Mouse (Mus musculus) embryonic facial prominence, embryonic 13.5 days (tissue): ENCODE measurements at regions not wholly inside any gene's neighbourhood (a gene's known extent, or its start where the extent isn't known, plus 50 kb on each side); places are given as distances from the start of the nearest gene placed in this dataset.

Experiments
- ATAC-seq: fragments of 200-750 bp; cut with Nextera tagmentation; 2 replicates; pipeline ENCODE4 v1.8.0; 2017; ENCODE audit warnings: low read depth; ENCODE audit not compliant: insufficient number of reproducible peaks, insufficient read depth, low FRiP score, low TSS enrichment
- H3K27ac ChIP-seq: fragments of 300-500 bp; sonication (generic); 2 replicates; pipeline ENCODE4 v1.5.1; 2015; ENCODE audit warnings: moderate library complexity, mild to moderate bottlenecking, inconsistent platforms
- H3K27me3 ChIP-seq: fragments of 300-500 bp; sonication (generic); 2 replicates; pipeline ENCODE4 v1.6.1; 2015; ENCODE audit warnings: mild to moderate bottlenecking, inconsistent platforms
- H3K36me3 ChIP-seq: fragments of 300-500 bp; sonication (generic); 2 replicates; pipeline ENCODE4 v1.6.1; 2015; ENCODE audit warnings: mild to moderate bottlenecking, inconsistent platforms
- H3K4me1 ChIP-seq: fragments of 300-500 bp; sonication (generic); 2 replicates; pipeline ENCODE4 v1.6.1; 2015; ENCODE audit warnings: inconsistent platforms
- H3K4me2 ChIP-seq: fragments of 300-500 bp; sonication (generic); 2 replicates; pipeline ENCODE4 v1.6.1; 2015; ENCODE audit warnings: moderate library complexity, mild to moderate bottlenecking, inconsistent platforms
- H3K4me3 ChIP-seq: fragments of 300-500 bp; sonication (generic); 2 replicates; pipeline ENCODE4 v1.5.1; 2015; ENCODE audit warnings: mild to moderate bottlenecking, inconsistent platforms
- H3K9ac ChIP-seq: fragments of 300-500 bp; sonication (generic); 2 replicates; pipeline ENCODE4 v1.6.1; 2015; ENCODE audit warnings: mild to moderate bottlenecking, inconsistent platforms
- H3K9me3 ChIP-seq: fragments of 300-500 bp; sonication (generic); 2 replicates; pipeline ENCODE4 v1.6.1; 2016; ENCODE audit warnings: inconsistent platforms
- WGBS: fragments of 180-500 bp; shearing (Covaris S2); methylation state at CpG from one replicate; pipeline ENCODE4 v1.1.7; 2015; ENCODE audit warnings: mixed read lengths; 5-methylcytosine and 5-hydroxymethylcytosine counted together

DNA sequence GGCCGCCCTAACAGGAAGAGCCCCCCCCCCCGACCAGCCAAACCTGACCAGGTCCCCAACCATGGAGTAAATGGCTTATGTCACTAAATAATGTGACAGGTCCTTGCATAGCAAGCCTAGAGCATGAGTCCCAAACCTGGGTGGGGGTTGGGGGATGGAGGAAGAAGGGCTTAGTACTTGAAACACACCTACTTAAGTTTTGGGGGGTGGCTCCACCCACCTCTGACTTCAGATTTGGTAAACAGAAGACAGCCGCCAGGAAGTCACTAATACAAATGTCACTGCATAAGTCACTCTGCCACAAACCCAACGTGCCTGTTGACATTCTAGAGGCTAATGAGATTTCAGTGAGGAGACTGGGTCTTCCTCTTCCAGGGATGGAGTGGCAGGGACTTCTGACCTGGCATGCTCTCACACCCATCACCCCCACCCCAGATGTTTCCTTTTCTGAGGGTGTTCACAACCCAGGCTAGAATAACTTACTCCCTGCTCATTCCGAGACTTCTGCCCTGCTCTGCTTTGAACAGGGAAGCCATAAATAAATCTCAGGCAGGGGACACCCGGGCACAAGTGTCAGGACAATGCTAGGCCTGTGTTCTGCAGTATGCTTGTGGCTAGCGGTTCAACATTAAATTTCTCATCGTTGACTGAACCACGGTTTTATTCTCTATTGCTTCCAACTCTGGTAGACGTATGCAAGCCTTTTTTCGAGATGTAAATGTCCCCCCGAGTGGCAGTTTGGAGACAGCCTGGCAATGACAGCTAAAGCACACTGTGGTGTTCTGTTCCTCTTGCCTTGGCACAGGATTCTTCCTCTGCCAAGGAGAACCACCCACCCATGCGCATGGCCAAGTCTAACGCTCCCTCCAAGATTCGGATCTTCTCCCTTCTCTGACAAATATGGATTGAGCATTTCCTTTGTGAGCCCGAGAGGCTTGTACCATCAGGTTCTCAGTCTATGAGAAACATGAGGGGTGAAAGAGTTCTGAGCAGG, 161.6 kb upstream of the Dyrk2 start:
- Histone ChIP-seq H3K9ac (no peak overlapping the region), H3K27me3 (no peaks in the 10 kb centered on the region), H3K27ac (no peak overlapping the region), H3K9me3 (no peaks in the 10 kb centered on the region), H3K4me2 (no peak overlapping the region), H3K4me3 (no peak overlapping the region), H3K4me1 (peaks cover 5% of the 10 kb centered on the region; the same call in 1 of the 2 replicates), H3K36me3 (no peaks in the 10 kb centered on the region)
- no peak for ATAC-seq
- 80% methylated on average over 16 of the region's 16 CpGs for WGBS

DNA sequence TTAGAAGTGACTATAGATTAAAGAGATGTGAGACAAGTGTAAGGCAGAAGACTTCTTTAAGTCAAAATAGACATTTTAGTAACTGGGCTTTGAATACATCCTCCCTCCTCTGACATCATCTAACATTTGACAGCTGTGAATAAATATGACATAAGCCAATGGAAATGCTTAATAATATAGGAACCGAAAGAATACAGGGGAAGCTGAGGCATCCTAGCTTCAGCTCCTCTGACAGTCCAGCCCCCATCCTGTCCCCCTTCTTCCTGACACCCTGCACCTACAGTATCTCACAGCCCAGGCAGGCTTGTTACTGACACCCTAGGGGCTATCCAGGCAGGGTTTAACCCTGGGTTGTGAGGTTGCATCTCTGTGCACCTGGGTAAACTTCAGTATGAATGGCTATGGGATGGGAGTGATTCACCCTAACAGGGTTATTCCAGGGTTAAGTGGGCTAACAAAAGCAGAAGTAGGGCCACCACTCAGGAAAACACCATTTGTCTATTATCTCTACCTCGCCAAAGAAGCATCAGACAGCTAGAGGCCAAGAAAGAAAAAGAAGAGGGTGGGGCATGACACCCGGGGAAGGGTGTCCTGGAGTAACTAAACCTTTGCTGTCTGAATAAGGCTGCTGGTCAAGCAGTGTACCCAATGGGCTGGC, 158.6 kb upstream of the Dyrk2 start:
- Histone ChIP-seq H3K4me2 (no peak overlapping the region), H3K4me1 (peaks cover 5% of the 10 kb centered on the region; the same call in 1 of the 2 replicates), H3K9me3 (no peaks in the 10 kb centered on the region), H3K36me3 (no peaks in the 10 kb centered on the region), H3K9ac (no peak overlapping the region), H3K4me3 (no peak overlapping the region), H3K27me3 (no peaks in the 10 kb centered on the region), H3K27ac (no peak overlapping the region)
- ATAC-seq, result no peak
- WGBS, result 80% methylated on average over 3 of the region's 3 CpGs

DNA sequence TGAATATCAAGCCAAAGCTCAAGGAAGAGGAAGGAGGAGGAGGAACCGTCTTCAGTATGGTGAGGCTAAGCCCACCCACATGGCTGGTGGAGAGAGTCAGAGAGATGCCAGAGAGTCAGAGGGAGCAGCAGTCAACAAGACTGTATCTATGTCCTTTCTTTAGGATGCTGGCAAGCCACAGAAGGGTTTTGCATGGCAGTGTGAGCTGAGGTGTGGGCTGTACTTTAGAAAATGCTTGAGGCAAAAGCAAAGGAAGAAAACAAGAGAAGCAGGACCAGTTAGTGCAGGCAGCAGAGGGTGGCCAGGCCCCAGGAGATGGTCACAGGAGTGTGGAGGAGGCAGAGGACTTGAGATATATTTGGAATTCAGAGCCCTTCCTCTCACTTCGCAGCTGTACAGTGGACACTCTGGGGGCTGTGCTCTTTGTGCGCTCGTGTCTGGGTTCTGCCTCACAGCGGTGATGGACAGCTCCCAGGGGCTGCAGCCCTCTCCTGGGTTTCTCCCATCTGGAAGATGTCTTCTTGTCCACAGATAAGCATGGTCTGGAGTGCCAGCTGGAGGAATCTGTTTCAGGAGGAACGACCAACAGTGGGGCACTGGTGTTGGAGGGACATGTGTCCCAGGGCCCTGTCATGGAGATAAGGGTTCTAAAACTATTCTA, 157.4 kb upstream of the Dyrk2 start:
- Histone ChIP-seq H3K9ac (no peak overlapping the region), H3K9me3 (no peaks in the 10 kb centered on the region), H3K4me1 (peaks cover 5% of the 10 kb centered on the region; the same call in 1 of the 2 replicates), H3K27me3 (no peaks in the 10 kb centered on the region), H3K4me2 (no peak overlapping the region), H3K4me3 (no peak overlapping the region), H3K36me3 (no peaks in the 10 kb centered on the region), H3K27ac (no peak overlapping the region)
- WGBS, result 41% methylated on average over 6 of the region's 6 CpGs
- no peak for ATAC-seq

DNA sequence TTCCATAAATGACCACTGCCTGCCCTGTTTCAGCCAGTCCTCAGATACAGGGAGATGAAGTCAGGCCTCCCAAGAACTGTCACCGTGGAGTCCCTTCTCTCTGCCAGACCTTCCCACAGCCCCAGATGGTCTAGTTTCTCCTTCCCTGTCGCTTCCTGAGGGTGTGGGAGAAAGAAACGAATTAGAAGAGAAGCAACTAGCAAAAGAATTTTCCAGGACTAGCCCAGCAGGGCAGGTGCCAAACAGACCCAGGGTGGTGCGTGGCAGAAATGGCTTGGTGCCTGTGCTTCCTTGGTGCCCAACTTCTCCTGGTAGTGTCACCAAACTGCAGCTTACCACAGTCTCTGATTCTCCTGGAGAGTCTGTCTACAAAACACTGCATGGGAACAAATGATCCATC, 156.3 kb upstream of the Dyrk2 start:
- Histone ChIP-seq H3K9me3 (no peaks in the 10 kb centered on the region), H3K36me3 (no peaks in the 10 kb centered on the region), H3K4me2 (no peak overlapping the region), H3K9ac (no peak overlapping the region), H3K27me3 (no peaks in the 10 kb centered on the region), H3K4me1 (peaks cover 5% of the 10 kb centered on the region; the same call in 1 of the 2 replicates), H3K27ac (no peak overlapping the region), H3K4me3 (no peak overlapping the region)
- WGBS, result 70% methylated on average over 4 of the region's 4 CpGs
- no peak for ATAC-seq

DNA sequence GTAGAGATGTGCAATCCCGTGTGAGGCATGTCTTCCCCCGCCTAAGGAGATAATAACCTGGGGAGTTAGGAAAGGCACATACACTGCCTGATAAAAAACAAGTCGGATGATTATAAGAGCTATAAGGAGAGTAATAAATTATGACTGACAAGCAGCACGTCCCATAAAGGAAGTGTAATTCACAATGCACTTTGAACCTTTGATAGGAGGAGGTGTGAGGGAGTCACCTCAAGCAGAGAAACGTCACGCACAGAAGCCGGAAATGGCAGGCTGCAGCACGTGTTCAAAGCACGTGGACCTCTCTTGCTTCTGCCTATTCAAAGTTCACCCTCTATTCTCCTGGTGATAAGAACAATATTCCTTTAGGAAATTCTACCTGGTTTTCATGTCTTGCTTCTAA, 154.4 kb upstream of the Dyrk2 start:
- H3K4me1 ChIP-seq, result peaks cover 5% of the 10 kb centered on the region; the same call in 1 of the 2 replicates
- no peak overlapping the region for H3K27ac ChIP-seq
- WGBS, result 72% methylated on average over 9 of the region's 9 CpGs
- H3K4me3 ChIP-seq, result no peak overlapping the region
- H3K4me2 ChIP-seq, result no peak overlapping the region
- H3K9ac ChIP-seq, result no peak overlapping the region
- no peaks in the 10 kb centered on the region for H3K36me3 ChIP-seq
- ATAC-seq, result no peak
- H3K9me3 ChIP-seq, result no peaks in the 10 kb centered on the region
- H3K27me3 ChIP-seq, result no peaks in the 10 kb centered on the region

DNA sequence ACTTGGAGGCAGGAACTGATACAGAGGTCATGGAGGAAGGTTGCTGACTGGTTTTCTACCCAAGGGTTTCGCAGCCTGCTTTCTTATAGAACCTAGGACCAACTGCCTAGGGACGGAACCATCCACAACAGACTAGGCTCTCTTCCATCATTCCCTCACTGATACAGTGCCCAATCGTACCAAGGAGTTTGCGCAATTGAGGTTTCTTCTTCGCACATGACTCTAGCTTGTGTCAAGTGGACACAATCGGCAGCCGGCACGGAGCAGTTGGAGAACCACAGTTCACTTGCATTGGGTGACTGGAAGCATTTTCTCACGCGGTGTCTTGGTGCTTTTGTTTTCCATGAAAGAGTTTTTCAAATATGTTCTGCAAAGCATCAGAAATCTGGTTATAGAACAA, 149.1 kb upstream of the Dyrk2 start:
- 92% methylated on average over 10 of the region's 10 CpGs for WGBS
- H3K27me3 ChIP-seq, result no peaks in the 10 kb centered on the region
- no peak overlapping the region for H3K27ac ChIP-seq
- H3K4me2 ChIP-seq, result no peak overlapping the region
- peaks cover 17% of the 10 kb centered on the region for H3K4me1 ChIP-seq
- H3K36me3 ChIP-seq, result no peaks in the 10 kb centered on the region
- ATAC-seq, result no peak
- H3K9me3 ChIP-seq, result no peaks in the 10 kb centered on the region
- H3K9ac ChIP-seq, result no peak overlapping the region
- H3K4me3 ChIP-seq, result no peak overlapping the region

DNA sequence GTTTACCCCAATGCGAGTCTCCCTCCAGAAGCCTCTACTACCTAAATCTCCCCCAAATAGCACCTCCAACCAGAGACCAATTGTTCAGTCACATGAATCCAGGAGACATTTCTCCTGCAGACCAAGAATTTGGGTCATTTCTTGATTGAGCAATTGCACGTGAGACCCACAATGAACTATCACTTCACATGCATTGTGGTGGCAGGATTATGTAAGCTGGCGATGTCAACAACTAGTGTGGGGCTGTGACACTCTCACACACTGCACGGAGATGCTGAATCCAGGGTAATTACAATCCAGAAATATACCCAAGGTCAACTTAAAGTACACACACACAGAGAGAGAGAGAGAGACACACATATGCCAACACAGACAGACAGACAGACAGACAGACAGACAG, 148.5 kb upstream of the Dyrk2 start:
- peaks cover 19% of the 10 kb centered on the region for H3K4me1 ChIP-seq
- no peaks in the 10 kb centered on the region for H3K36me3 ChIP-seq
- no peaks in the 10 kb centered on the region for H3K9me3 ChIP-seq
- H3K27ac ChIP-seq, result no peak overlapping the region
- H3K27me3 ChIP-seq, result no peaks in the 10 kb centered on the region
- H3K4me2 ChIP-seq, result no peak overlapping the region
- H3K9ac ChIP-seq, result no peak overlapping the region
- H3K4me3 ChIP-seq, result no peak overlapping the region
- no peak for ATAC-seq
- WGBS, result 91% methylated on average over 4 of the region's 4 CpGs

DNA sequence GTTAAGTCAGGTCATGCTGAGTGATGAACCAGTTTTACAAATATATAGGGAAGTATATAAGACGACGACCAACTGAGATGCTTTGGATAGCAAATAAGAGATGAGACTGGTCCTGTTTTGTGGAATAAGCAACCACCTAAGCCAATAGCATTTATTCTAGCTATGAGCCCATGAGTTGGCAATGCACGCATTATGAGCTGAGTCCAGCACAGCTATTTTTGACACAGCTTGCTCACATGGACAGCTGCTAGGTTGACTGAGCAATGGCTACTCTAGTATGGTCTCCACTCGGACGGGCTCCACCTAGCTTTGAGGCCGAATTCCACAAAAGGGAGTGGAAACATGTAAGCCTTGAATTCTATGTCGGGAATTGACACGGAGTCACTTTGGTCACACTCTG, 146.1 kb upstream of the Dyrk2 start:
- ATAC-seq, result no peak
- Histone ChIP-seq H3K27me3 (no peaks in the 10 kb centered on the region), H3K27ac (no peak overlapping the region), H3K9me3 (no peaks in the 10 kb centered on the region), H3K36me3 (no peaks in the 10 kb centered on the region), H3K4me1 (peaks cover 26% of the 10 kb centered on the region), H3K9ac (no peak overlapping the region), H3K4me2 (no peak overlapping the region), H3K4me3 (no peak overlapping the region)
- WGBS, result 80% methylated on average over 8 of the region's 8 CpGs

DNA sequence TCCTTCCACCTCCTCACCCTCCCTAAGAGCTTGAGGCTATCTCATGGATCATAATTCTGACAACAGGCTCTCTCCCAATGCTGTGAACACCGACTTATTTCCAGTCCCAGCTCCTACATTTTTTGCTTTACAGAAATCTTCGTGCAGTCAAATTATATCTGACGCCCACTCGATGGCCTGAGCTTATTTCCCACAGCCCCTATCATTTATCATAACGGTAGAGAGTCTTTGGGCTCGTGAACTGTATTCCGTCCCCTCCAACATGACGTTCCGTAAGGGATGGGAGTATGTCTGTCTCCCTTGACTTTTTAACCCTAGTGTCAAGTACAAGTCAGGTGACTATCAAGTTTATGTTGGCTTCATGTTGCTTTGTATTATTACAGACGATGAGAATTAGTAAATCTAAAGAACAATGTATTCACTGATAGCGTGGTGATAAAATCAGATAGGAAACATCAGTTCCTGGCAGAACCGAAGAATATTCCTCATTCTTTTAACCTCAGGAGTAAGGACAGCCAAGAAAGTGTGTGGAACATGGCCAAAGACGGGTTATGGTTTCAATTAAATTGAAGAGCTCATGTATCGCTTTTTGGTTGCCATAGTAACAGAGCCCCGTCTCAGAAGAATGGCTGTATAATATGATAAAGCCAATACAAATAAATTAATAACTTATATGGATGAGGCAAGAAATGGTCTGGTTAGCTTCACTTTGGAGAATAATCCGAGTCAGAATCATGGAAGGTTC, 145.5 kb upstream of the Dyrk2 start:
- Histone ChIP-seq H3K4me1 (peaks cover 31% of the 10 kb centered on the region), H3K36me3 (no peaks in the 10 kb centered on the region), H3K27me3 (no peaks in the 10 kb centered on the region), H3K9me3 (no peaks in the 10 kb centered on the region), H3K4me3 (no peak overlapping the region), H3K9ac (no peak overlapping the region), H3K4me2 (peak overlapping the region; percentile 15; the same call in 1 of the 2 replicates), H3K27ac (peak overlapping the region; percentile 48; the same call in 1 of the 2 replicates)
- 41% methylated on average over 16 of the region's 16 CpGs for WGBS
- no peak for ATAC-seq

DNA sequence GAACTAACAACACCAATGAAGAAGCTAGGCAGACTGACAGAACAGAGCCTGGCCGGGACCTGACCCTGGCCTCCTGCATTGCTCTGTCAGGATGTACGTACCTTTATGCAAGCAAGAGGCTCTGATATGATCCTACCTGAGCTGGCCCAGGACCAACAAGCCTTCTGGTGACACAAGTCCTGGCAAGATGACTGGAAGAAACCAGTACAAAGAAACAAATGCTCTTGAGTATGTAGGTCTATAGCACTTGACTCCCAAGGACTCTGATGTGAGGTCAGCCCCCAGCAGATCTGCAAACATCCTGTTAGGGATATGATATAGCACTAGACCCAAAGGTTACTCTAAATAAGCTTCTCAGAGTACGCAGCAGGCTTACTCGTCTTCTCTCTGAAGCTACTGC, 144.7 kb upstream of the Dyrk2 start:
- H3K27me3 ChIP-seq, result no peaks in the 10 kb centered on the region
- H3K9me3 ChIP-seq, result no peaks in the 10 kb centered on the region
- H3K36me3 ChIP-seq, result no peaks in the 10 kb centered on the region
- H3K27ac ChIP-seq, result peak overlapping the region; percentile 48; the same call in 1 of the 2 replicates
- no peak overlapping the region for H3K9ac ChIP-seq
- peak overlapping the region; percentile 15; the same call in 1 of the 2 replicates for H3K4me2 ChIP-seq
- ATAC-seq, result no peak
- H3K4me1 ChIP-seq, result peaks cover 31% of the 10 kb centered on the region
- WGBS, result 76% methylated on average over 4 of the region's 4 CpGs
- no peak overlapping the region for H3K4me3 ChIP-seq

DNA sequence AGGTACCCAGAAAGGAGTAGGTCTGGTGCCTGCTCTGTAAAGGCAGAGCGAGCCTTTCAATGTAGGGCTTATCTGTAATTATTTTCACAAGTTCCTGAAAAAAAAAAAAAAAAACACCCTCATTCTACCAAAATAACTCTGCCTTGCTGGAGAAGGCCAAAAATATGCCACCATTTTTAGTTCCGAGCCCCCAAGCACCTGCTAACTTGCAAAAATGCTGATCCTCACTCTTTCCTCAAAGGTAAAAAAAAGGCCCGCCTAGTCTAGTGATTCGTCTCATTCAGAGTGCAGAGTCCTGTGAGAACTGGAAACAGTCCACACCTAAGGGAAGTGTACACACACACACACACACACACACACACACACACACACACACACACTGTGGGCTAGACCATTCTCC, 143.7 kb upstream of the Dyrk2 start:
- no peak for ATAC-seq
- Histone ChIP-seq H3K9me3 (no peaks in the 10 kb centered on the region), H3K27me3 (no peaks in the 10 kb centered on the region), H3K4me3 (no peak overlapping the region), H3K9ac (no peak overlapping the region), H3K36me3 (no peaks in the 10 kb centered on the region), H3K4me1 (peaks cover 36% of the 10 kb centered on the region), H3K4me2 (no peak overlapping the region), H3K27ac (no peak overlapping the region)
- 66% methylated on average over 4 of the region's 4 CpGs for WGBS
